Mouse (Mus musculus) G1E (cell line): Measurements from ENCODE around the gene 4931428L18Rik.

Source experiments
- CTCF ChIP-seq: IDR thresholded peaks from 2 replicates; pipeline ENCODE4 v1.5.1; 2012; ENCODE audit warnings: low read depth, low read length, inconsistent platforms, mixed read lengths
- GATA1 ChIP-seq: IDR thresholded peaks from 2 replicates; pipeline ENCODE4 v1.6.1; 2012; ENCODE audit warnings: borderline replicate concordance, low read length, inconsistent platforms, mixed read lengths
- GATA2 ChIP-seq: IDR thresholded peaks from 2 replicates; pipeline ENCODE4 v1.6.1; 2012; ENCODE audit warnings: low read depth, low read length, inconsistent platforms, borderline replicate concordance

DNA sequence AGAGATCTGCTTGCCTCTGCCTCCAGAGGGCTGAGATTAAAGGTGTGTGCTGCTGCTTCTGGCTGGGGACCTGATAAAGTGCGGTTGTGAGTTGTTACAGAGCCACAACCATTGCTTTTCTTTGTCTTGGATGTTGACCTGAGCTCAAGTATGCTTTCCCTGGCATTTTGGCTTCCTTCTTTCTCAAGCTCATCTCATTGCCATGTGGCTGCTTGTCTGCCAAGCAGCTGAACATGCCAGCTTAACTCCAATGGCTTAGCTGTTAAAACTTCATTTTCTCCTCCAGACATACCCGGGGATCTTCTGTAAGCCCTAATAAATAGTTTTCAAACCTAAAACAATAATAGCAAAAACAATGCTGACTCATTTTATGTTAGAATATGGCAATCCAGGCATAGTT lies 190.1 kb downstream of the 4931428L18Rik start:
- TF ChIP-seq CTCF: no peak
- TF ChIP-seq GATA2: no peak
- TF ChIP-seq GATA1: no peak
